Mouse (Mus musculus) spleen, postnatal 36 days (tissue): ENCODE measurements around the gene Ttll9.

Experiments
- DNase-seq, 2 experiments: peaks; one replicate each; pipeline ENCODE4 v3.0.0; 2022; ENCODE audit warnings: low spot score in 2 of 2, mixed read lengths in 1 of 2

Gene Ttll9

GRCm38 (mm10) chr2:153049997-153050358, 87.7 kb downstream of the Ttll9 start:
- no peak for DNase-seq

GRCm38 (mm10) chr2:153051095-153051494, 88.8 kb downstream of the Ttll9 start:
- no peak for DNase-seq

GRCm38 (mm10) chr2:153051537-153051936, 89.3 kb downstream of the Ttll9 start:
- DNase-seq, result no peak

GRCm38 (mm10) chr2:153052700-153053351, 90.5 kb downstream of the Ttll9 start:
- DNase-seq, result peak; percentile 24 to 46

- no peak for DNase-seq
These were observed 91.6 kb downstream of the Ttll9 start for GRCm38 (mm10) chr2:153053896-153054295.

- DNase-seq, result no peak
These were observed 93.1 kb downstream of the Ttll9 start for GRCm38 (mm10) chr2:153055270-153055920.
